Mouse (Mus musculus): ENCODE data around the gene Daw1.

The Daw1 gene

GRCm38 (mm10) chr1:83159603-83160002, at the start of gene Daw1:
TSS of gene Daw1 (plus strand) at chr1:83159752.
- peak; percentile 3 to 13 for DNase-seq (ENCODE audit: low spot score in 2 of 2)

GRCm38 (mm10) chr1:83110992-83111391, 48.6 kb upstream of the Daw1 start:
- DNase-seq (ENCODE audit: low spot score in 2 of 2), result no peak

DNA sequence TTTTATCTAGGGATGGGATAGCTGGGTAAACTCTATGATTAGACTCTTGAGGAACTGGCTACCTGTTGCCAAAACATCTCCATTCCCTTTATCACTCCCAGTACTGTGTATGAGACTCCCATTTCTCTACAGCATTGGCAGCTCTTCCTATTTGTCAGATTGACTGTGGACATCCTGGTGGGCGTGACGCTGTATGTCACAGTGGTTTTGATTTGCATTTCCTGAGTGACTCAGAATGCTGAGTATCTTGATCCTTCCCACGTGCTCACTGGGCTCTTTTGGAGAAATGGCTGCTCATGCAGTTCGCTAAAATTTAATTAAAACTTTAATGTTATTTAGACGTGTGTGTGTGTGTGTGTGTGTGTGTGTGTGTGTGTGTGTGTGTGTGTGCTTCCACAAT, 47.8 kb upstream of the Daw1 start:
- no peak for DNase-seq (ENCODE audit: low spot score in 2 of 2)

DNA sequence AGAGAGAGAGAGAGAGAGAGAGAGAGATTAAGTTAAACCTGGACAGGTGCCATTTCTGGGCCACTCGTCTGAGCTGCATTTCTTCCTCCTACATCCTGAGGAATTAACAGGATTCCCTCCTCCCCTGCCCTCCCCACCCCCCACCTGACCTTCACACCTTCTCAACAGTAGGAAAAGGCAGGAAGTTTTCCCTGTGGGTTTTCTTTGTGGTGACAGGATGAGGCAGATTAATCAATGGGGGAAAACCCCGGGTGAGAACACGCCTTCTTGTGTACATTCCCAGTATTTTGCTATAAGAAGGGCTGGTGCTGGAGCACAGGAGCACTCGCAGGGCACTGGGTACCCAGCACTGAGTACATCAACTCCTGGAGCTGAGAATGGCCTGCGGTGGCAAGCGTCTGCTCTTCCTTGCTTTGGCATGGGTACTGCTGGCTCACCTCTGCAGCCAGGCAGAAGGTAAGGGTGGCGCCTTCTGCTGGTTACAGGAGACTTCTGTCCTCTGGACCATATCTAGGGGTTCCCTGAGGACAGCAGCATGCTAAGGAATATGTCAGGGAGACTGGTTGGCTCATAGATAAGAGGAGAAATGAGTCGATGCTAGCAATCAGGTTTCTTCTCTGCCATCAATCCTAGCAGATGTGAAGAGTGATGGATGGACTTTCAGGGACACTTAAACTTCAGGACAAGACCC, 43.0 kb upstream of the Daw1 start, which contains the start of gene Ccl20:
Ccl20 (plus strand) TSS at position 320 of the 691 bp plus-strand sequence.
- no peak for DNase-seq (ENCODE audit: low spot score in 2 of 2)

GRCm38 (mm10) chr1:83117217-83117616, 42.3 kb upstream of the Daw1 start:
- no peak for DNase-seq (ENCODE audit: low spot score in 2 of 2)

DNA sequence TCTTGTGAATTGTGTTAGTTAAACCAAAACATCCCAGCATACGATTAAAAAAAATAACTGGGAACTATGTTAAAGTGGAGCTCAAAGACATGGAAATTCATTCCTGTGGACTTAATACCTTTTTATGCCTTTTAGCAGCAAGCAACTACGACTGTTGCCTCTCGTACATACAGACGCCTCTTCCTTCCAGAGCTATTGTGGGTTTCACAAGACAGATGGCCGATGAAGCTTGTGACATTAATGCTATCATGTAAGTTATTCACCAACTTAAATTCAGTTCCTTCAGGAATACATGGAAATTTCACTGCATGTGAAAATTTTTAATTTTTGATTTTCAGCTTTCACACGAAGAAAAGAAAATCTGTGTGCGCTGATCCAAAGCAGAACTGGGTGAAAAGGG, 41.9 kb upstream of the Daw1 start:
- no peak for DNase-seq (ENCODE audit: low spot score in 2 of 2)

GRCm38 (mm10) chr1:83119903-83120302, 39.6 kb upstream of the Daw1 start:
- DNase-seq (ENCODE audit: low spot score in 2 of 2), result peak; percentile 5 to 38

- no peak for DNase-seq (ENCODE audit: low spot score in 2 of 2)
These were observed 39.2 kb upstream of the Daw1 start for GRCm38 (mm10) chr1:83120312-83120711.

- DNase-seq (ENCODE audit: low spot score in 2 of 2), result no peak
These were observed 36.4 kb upstream of the Daw1 start for GRCm38 (mm10) chr1:83123201-83123600.

DNA sequence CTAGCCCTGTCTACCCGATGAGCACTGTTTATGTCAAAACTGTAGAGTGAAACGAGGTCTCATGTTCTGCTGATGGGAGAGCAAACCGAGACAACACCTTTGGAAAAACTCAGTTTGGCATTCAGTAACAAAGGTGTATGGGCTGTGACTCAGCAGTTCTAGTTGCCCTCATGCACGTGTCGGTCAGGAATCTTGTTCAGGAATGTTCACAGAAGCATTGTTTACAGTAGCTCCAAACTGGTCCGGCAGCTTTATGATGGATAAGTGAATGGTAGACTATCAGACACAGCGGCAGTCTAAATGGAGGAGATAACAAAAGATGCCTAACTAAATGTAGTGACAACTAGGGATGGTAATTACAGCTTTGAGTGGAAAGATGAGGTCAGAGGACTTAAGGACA, 23.7 kb upstream of the Daw1 start:
- no peak for DNase-seq (ENCODE audit: low spot score in 2 of 2)

GRCm38 (mm10) chr1:83137847-83138246, 21.7 kb upstream of the Daw1 start:
- no peak for DNase-seq (ENCODE audit: low spot score in 2 of 2)

DNA sequence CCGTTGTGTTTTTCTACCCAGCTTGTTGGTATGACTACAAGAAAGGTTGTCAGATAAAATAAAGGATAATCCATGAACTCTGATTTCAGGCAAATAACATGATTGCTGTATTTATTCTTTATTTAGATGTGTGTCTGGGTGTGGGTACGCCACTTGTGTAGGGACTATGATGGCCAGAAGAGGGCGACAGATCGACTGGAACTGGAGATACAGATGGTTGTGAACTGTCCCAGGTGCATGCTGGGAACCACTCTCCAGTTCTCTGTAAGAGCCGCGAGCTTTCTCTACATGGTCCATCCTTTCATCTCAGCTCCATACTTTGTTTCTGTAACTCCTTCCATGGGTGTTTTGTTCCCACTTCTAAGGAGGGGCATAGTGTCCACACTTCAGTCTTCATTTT, 20.8 kb upstream of the Daw1 start:
- no peak for DNase-seq (ENCODE audit: low spot score in 2 of 2)

DNA sequence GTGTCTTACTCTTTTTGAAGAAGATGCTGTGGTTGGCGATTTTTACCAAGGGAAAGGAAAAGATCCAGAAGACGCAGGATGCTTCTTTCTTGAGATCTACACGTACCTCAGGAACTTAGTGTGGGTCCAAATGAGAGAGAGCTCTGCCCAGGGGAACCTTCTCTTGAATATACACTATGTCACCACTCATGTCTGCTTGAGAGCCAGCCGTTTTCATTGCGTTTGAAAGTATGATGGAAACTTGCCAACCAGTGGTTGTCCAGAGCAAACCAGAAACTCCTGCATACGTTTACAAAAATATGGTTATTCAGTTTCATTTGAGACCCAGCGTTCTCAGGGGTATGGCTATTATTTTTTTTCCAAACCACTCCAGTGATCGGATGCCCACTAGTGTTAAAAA, 18.0 kb upstream of the Daw1 start:
- no peak for DNase-seq (ENCODE audit: low spot score in 2 of 2)

DNA sequence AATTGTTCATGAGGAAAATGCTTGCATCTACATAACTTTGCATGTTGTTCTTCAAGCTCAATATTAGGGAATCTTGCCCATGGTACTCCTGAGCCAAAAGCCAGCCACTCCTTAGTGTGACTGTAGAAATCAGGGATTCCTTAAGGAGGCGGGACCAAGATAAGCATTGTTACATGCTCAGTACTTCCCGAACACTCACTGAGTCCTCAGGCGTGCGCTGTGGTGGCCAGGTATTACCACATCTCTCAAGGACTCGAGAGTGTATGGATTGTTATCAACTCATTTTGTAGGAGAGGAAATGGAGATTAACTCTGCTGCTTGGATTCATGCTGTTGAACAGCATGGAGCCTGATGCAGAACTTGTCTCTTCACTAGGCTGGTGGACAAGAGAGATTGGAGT, 17.5 kb upstream of the Daw1 start:
- DNase-seq (ENCODE audit: low spot score in 2 of 2), result no peak

GRCm38 (mm10) chr1:83146547-83146946, 13.0 kb upstream of the Daw1 start:
- DNase-seq (ENCODE audit: low spot score in 2 of 2), result no peak

DNA sequence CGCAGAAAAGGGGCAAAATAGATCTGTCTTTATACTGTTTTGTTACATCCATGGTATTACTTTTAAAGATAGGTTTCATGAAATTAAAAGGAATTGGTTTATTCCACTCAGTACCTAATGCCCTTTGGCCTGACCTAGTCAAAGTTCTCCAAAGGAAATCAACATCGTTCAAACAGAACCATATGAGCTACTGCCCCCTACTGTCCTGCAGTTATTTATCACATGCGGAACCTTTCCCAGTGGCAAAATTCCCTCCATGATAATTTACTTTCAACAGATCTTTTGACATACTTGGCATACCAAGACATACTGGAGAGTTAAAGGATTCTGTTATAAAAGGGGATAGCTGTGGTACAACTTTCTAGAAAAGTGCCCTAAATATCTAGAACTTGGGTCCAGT, 9.3 kb upstream of the Daw1 start:
- no peak for DNase-seq (ENCODE audit: low spot score in 2 of 2)

DNA sequence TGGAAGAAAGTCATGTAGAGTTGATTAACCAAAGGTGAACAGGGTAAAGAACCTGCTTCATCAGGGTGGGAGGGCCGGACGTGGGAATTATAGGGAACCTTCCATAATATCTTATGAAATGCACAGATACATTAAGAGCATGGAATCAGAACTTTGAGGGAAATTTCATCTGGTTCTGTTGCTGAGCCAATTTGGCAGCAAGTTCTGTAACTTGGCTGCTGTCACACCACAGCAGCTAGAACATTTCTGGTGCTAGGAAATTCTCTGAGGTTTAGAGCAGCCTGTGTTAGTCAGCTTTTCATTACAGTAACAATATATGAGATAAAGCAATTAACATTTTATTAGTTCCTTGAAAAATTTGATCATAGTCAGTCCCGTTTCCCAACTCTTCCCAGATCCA, 6.6 kb upstream of the Daw1 start:
- DNase-seq (ENCODE audit: low spot score in 2 of 2), result no peak

DNA sequence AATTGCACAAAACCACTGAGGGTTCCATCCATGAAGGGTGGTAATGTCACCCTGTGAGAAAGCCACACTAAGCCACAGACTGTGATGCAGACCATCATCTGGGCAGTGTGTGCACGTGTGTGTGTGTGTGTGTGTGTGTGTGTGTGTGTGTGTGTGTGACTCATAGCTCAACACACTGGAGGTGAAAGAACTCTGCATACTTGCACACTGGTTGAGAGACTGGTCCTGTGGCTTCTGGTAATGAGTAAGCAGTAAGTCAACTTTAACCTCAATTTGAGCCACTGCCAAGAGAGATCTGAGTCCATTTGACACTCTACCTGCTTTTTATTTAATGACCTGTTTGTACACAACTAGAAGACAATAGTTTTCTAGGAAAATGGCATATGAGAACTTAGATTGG, 2.7 kb upstream of the Daw1 start:
- DNase-seq (ENCODE audit: low spot score in 2 of 2), result no peak

- DNase-seq (ENCODE audit: low spot score in 2 of 2), result no peak
These were observed 2.1 kb downstream of the Daw1 start for GRCm38 (mm10) chr1:83161658-83162057.

- no peak for DNase-seq (ENCODE audit: low spot score in 2 of 2)
These were observed 4.5 kb downstream of the Daw1 start for GRCm38 (mm10) chr1:83164027-83164426.

- DNase-seq (ENCODE audit: low spot score in 2 of 2), result no peak
These were observed 9.6 kb downstream of the Daw1 start for GRCm38 (mm10) chr1:83169158-83169557.

DNA sequence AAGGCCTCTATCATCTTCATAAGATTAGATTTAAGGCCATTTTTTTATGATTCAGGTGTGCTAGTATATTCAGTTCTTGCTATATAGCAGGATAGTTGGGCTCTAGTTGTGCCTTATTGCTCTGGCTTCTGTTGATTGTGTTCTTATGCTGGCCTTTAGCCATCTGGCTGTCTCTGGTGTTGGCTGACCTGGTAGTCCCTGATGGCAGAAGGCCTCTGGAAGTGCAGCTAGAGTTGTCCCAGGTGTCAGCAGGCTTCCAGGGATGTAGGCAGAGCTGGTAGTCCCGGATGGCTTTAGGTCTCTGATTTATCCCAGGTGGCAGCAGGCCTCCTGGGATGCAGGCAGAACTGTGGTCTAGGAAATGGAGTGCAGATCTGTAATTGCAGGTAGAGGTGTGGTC, 16.4 kb downstream of the Daw1 start:
- DNase-seq (ENCODE audit: low spot score in 2 of 2), result no peak

DNA sequence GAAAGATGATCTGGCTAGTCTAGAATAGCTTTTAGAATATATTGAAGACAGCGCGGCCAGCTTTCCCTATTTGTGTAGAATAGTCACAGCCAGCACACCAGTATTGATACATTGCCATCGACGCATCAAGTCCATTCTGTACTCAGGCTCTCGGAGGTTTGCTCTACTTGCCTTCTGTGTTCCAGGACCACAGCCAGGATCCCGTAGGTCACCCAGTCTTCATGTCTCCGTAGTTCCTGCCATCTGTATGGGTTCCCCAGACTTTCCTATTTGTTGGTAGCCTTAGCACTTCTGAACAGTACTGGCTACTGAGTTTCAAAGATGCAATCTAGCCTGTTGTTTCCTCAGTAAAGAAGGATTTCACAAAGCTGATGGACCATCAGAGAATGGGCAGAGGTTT, 20.0 kb downstream of the Daw1 start:
- DNase-seq (ENCODE audit: low spot score in 2 of 2), result no peak

- no peak for DNase-seq (ENCODE audit: low spot score in 2 of 2)
These were observed 21.9 kb downstream of the Daw1 start for GRCm38 (mm10) chr1:83181418-83181817.

Data from heart, adult 9 months (tissue).